Mouse (Mus musculus) kidney, adult 18-20 months (tissue): ENCODE measurements around the gene Gm5797.
"Not testable (repeated sequence)": the region's sequence is repeated elsewhere in the genome, so short reads cannot be mapped to it uniquely, and the experiment has no call there.

Experiments used
- DNase-seq: peaks from one replicate; pipeline ENCODE4 v3.0.0; 2021

Gm5797 gene

DNA sequence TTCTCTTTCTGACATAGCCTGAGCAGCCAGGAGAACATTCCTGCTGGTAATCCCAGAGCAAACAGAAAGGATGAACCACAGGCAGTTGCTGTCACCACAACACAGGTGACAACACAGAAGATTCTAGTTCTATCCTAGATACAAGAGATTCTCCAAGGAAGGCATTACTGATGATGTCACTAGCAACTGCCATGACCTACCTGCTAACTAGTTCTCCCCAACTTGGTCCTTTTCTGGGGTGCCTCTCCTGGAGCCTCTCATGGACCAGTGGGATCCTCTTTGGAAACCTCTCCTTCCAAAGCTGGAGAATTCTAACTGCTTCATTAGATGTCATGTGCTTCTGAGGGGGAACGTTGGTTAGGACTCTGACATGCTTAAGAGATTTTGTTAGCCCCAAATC, at the start of gene Gm5797:
Gene Gm5797 (minus strand): TSS at position 101 of the 400 bp plus-strand sequence.
- DNase-seq, result not testable (repeated sequence)

DNA sequence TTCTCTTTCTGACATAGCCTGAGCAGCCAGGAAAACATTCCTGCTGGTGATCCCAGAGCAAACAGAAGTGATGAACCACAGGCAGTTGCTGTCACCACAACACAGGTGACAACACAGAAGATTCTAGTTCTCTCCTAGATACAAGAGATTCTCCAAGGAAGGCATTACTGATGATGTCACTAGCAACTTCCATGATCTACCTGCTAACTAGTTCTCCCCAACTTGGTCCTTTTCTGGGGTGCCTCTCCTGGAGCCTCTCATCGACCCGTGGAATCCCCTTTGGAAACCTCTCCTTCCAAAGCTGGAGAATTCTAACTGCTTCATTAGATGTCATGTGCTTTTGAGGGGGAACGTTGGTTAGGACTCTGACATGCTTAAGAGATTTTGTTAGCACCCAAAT, 32.8 kb upstream of the Gm5797 start, which contains the start of gene Gm8374:
Gene Gm8374 (minus strand): TSS at position 101 of the 400 bp plus-strand sequence.
- DNase-seq, result not testable (repeated sequence)

DNA sequence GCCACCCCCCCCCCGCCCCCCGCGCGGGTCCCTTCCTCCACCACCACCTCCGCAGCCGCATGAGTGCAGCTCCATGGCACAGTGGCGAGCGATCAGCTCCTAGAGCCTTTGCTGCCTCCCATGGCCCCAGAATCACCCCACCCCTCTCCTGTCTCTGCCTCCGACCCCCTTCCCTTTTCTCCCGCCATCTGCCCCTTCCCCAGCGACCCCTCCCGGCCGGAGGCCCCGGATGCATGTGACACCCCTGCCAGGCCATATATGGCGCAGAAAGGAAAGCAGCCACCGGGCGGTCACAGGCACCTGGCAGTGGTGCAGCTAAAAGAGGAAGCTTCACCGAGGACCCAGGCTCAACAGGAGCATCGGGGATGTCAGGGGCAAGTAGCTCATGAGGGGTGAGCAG, 17.1 kb downstream of the Gm5797 start:
- not testable (repeated sequence) for DNase-seq

DNA sequence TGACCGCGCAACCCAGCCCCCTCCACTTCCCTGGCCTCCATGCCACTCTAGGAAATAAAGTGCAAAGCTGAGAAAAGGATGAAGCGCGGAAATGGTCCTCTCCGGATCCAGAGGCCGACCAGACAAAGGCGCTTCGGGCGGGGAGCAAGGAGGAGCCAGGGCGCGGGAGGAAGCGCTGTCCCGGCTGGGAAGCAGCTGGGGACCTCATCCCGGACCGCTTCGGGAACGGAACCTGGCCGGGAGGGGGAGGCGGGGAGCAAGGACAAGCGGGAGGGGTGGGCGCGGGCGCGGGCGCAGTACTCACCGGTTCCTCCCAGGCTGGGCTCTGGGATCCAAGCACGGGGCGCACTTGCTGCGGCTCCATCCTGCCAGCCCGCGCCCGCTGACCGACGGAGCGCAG, 17.5 kb downstream of the Gm5797 start, which contains the start of gene Gm3739:
Gene Gm3739 (minus strand): TSS at position 389 of the 400 bp plus-strand sequence.
- peak; percentile 2 for DNase-seq
